In the genomic region with DNA sequence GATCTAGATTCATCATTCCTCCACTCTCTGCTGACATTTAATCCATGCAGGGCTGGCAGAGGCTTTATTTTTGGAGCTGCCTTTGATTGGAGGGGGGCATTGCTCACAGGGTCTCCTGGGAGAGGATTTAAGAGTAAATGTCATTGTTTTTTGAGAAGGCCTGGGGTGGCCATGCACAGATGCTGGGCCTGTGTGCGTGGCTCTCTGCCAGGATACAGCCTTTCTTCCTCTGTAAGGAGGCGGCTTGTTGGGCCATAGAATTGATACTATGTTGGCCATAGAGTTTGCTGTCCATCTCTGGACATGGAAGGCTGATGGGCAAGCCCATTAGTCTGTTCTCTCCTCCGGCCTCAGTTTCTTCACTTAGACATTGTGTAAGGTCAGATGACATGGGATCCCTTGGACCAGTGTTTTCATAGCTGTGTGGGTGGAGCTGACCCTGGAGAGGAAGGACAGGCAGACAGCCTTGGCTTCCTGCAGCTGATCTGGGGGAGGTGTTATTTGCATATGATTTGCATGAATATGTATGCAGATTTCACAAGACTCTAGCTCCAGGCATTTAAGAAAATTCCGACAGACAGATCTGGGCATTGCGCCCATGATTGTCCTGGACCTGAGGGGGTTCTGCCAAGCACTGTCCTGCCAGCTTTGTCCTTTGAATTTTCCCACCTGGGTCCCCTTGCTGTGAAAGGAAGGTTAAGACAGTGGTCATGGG, we compare ENCODE assay signal across 13 mouse cellular contexts. TPM values are rescaled to one million over a fixed set of nuclear protein-coding genes. Genes with fewer than 3 reads are reported as not detected.
DNase-seq lines count a peak whose midpoint lies in the region; ATAC-seq and TF ChIP-seq lines count a peak whose summit lies in the region.
"Had no signal": no experiment of that assay in that cellular context is flagged by ENCODE, and none has a peak within 500 bp of the region (broad histone marks: within the 10 kb centered on the region; RNA-seq: fewer than 3 reads in every experiment).

No protein-coding gene starts in this region.

- no peaks in the 10 kb centered on the region for H3K36me3 ChIP-seq in hindbrain, embryonic 13.5 days
- H3K36me3 ChIP-seq in hindbrain, embryonic 16.5 days (ENCODE audit: control insufficient read depth, insufficient read depth, low read length) = no peaks in the 10 kb centered on the region
- no peaks in the 10 kb centered on the region for H3K36me3 ChIP-seq in stomach, postnatal 0 days (ENCODE audit: control insufficient read depth, insufficient read depth, low read length)

- DNase-seq in retina, postnatal 1 day = peak; percentile 30
- no peak for DNase-seq in retina, embryonic 14.5 days (ENCODE audit: low spot score)
- peak; percentile 53 to 64 for DNase-seq in left cerebral cortex, postnatal 10 days (ENCODE audit: extremely low spot score in 1 of 2, low spot score in 2 of 2)
- no peak for DNase-seq in stomach, postnatal 0 days (ENCODE audit: low spot score)
- DNase-seq in cerebellum, adult 9-11 months = no peak
- DNase-seq in heart, adult 8-10 months (ENCODE audit: low spot score) = no peak
- DNase-seq: embryo, embryonic 11 days; gastrocnemius, postnatal 10 days; thymus, adult 18-20 months had no signal

- no peak overlapping the region for H3K9ac ChIP-seq in hindbrain, embryonic 13.5 days
- no peak overlapping the region for H3K9ac ChIP-seq in hindbrain, embryonic 16.5 days (ENCODE audit: low read depth, low read length)
- H3K9ac ChIP-seq in stomach, postnatal 0 days (ENCODE audit: low read length) = no peak overlapping the region

- peaks cover 24% of the 10 kb centered on the region for H3K4me1 ChIP-seq in hindbrain, embryonic 13.5 days (replicated peaks)
- H3K4me1 ChIP-seq in hindbrain, embryonic 16.5 days (ENCODE audit: control insufficient read depth, insufficient read depth, low read depth, low read length) = peaks cover 7% of the 10 kb centered on the region
- H3K4me1 ChIP-seq in stomach, postnatal 0 days (replicated peaks; ENCODE audit: control insufficient read depth, insufficient read depth) = no peaks in the 10 kb centered on the region

- H3K27ac ChIP-seq in hindbrain, embryonic 13.5 days = peak overlapping the region; percentile 36
- H3K27ac ChIP-seq in hindbrain, embryonic 16.5 days (ENCODE audit: low read depth, low read length) = no peak overlapping the region
- no peak overlapping the region for H3K27ac ChIP-seq in stomach, postnatal 0 days (replicated peaks)

- WGBS in hindbrain, embryonic 13.5 days = 53% methylated on average over 5 of the region's 5 CpGs
- 48% methylated on average over 5 of the region's 5 CpGs for WGBS in hindbrain, embryonic 16.5 days
- 68% methylated on average over 5 of the region's 5 CpGs for WGBS in stomach, postnatal 0 days

- H3K4me3 ChIP-seq in hindbrain, embryonic 13.5 days = no peak overlapping the region
- no peak overlapping the region for H3K4me3 ChIP-seq in hindbrain, embryonic 16.5 days (ENCODE audit: low read length)
- no peak overlapping the region for H3K4me3 ChIP-seq in stomach, postnatal 0 days (ENCODE audit: low read depth, low read length)
- H3K4me3 ChIP-seq: megakaryocyte, embryonic 14.5 days had no signal

- 0 out of 2 replicates have a peak, but pooled peaks have one; percentile 30 for ATAC-seq in hindbrain, embryonic 13.5 days (ENCODE audit: low FRiP score)
- ATAC-seq in hindbrain, embryonic 16.5 days = no peak
- no peak for ATAC-seq in stomach, postnatal 0 days (ENCODE audit: low FRiP score, low TSS enrichment)

- no peaks in the 10 kb centered on the region for H3K9me3 ChIP-seq in hindbrain, embryonic 13.5 days
- no peaks in the 10 kb centered on the region for H3K9me3 ChIP-seq in hindbrain, embryonic 16.5 days (ENCODE audit: control insufficient read depth, low read length)
- no peaks in the 10 kb centered on the region for H3K9me3 ChIP-seq in stomach, postnatal 0 days (ENCODE audit: control insufficient read depth, low read length)
- H3K9me3 ChIP-seq: megakaryocyte, embryonic 14.5 days had no signal

- intact Hi-C loops in left cerebral cortex, postnatal 10 days (cut with DNase I) = no loop called here

- TF ChIP-seq CTCF in stomach, postnatal 0 days (IDR thresholded peaks at IDR 0.05; ENCODE audit: low read depth) = no peak

- TF ChIP-seq EP300 in stomach, postnatal 0 days (optimal IDR thresholded peaks at IDR 0.05) = no peak

- H3K4me2 ChIP-seq in hindbrain, embryonic 13.5 days = no peak overlapping the region
- no peak overlapping the region for H3K4me2 ChIP-seq in hindbrain, embryonic 16.5 days (ENCODE audit: low read length)
- no peak overlapping the region for H3K4me2 ChIP-seq in stomach, postnatal 0 days (replicated peaks; ENCODE audit: low read depth)

- no peaks in the 10 kb centered on the region for H3K27me3 ChIP-seq in hindbrain, embryonic 13.5 days
- H3K27me3 ChIP-seq in hindbrain, embryonic 16.5 days (replicated peaks; ENCODE audit: control insufficient read depth, insufficient read depth, low read length) = no peaks in the 10 kb centered on the region; the same call in 1 of the 2 replicates
- H3K27me3 ChIP-seq in stomach, postnatal 0 days (ENCODE audit: control insufficient read depth, insufficient read depth, low read length) = no peaks in the 10 kb centered on the region

RNA-seq across cellular contexts. Expression of a gene that starts 58.0 kb away (rescaled TPM):
- polyA plus RNA-seq in hindbrain, embryonic 13.5 days (2015; fragmentation: Nextera tagmentation; extraction: Ambion mirVana) = 0.08 TPM in 1 of 2 replicates, not detected in the other
- polyA plus RNA-seq in hindbrain, embryonic 16.5 days (2015; fragmentation: Nextera tagmentation; extraction: Ambion mirVana) = 0.19 and 0.34 TPM in 2 replicates
- under 1 TPM; 0.73 to 0.79 TPM for total RNA-seq in left cerebral cortex, postnatal 10 days (2021)
- 0.07 TPM in 1 of 2 replicates, not detected in the other for polyA plus RNA-seq in stomach, postnatal 0 days (2015; fragmentation: Nextera tagmentation; extraction: Ambion mirVana)
- total RNA-seq in heart, adult 8-10 months (2022) = not detected
- total RNA-seq: gastrocnemius, postnatal 10 days had no signal
- polyA plus RNA-seq: hindbrain, embryonic 11.5 days had no signal

Comparison
In these comparisons a context has a peak if more than half of its experiments do, and no peak if none do; other contexts are left out.
1. DNase-seq: peak in retina, postnatal 1 day (single experiment) and left cerebral cortex, postnatal 10 days (2 of 2); none in retina, embryonic 14.5 days (single experiment), stomach, postnatal 0 days (single experiment), cerebellum, adult 9-11 months (single experiment) and heart, adult 8-10 months (single experiment).